Mouse (Mus musculus) embryonic facial prominence, embryonic 11.5 days (tissue): ENCODE results near the gene 5730522E02Rik. TPM values are rescaled to one million over a fixed set of nuclear protein-coding genes. Genes with fewer than 3 reads are reported as not detected.

Source experiments
- ATAC-seq: fragments of 200-750 bp; cut with Nextera tagmentation; replicated peaks from 2 replicates; pipeline ENCODE4 v1.8.0; 2017; ENCODE audit warnings: low read depth; ENCODE audit not compliant: insufficient number of reproducible peaks, low FRiP score, low TSS enrichment
- DNase-seq: peaks from one replicate; pipeline ENCODE4 v3.0.0-alpha.2; 2015; ENCODE audit warnings: low spot score
- H3K27ac ChIP-seq: fragments of 300-500 bp; sonication (generic); replicated peaks from 2 replicates; pipeline ENCODE4 v1.5.1; 2014; ENCODE audit warnings: mild to moderate bottlenecking, low read depth, low read length, control low read depth
- H3K27me3 ChIP-seq: fragments of 300-500 bp; sonication (generic); 2 replicates; pipeline ENCODE4 v1.6.1; 2014; ENCODE audit warnings: mild to moderate bottlenecking, low read length, moderate library complexity, mixed read lengths; ENCODE audit not compliant: control insufficient read depth, insufficient read depth
- H3K36me3 ChIP-seq: fragments of 300-500 bp; sonication (generic); replicated peaks from 2 replicates; pipeline ENCODE4 v1.6.1; 2014; ENCODE audit warnings: low read depth, mild to moderate bottlenecking, low read length, moderate library complexity, mixed read lengths; ENCODE audit not compliant: control insufficient read depth, insufficient read depth
- H3K4me1 ChIP-seq: fragments of 300-500 bp; sonication (generic); 2 replicates; pipeline ENCODE4 v1.6.1; 2014; ENCODE audit warnings: low read length, mixed read lengths; ENCODE audit not compliant: control insufficient read depth, insufficient read depth
- H3K4me2 ChIP-seq: fragments of 300-500 bp; sonication (generic); 2 replicates; pipeline ENCODE4 v1.6.1; 2014; ENCODE audit warnings: low read depth, mild to moderate bottlenecking, control low read depth, low read length, moderate library complexity
- H3K4me3 ChIP-seq: fragments of 300-500 bp; sonication (generic); 2 replicates; pipeline ENCODE4 v1.5.1; 2014; ENCODE audit warnings: low read depth, low read length, control low read depth
- H3K9ac ChIP-seq: fragments of 300-500 bp; sonication (generic); replicated peaks from 2 replicates; pipeline ENCODE4 v1.6.1; 2014; ENCODE audit warnings: mild to moderate bottlenecking, control low read depth, low read length
- H3K9me3 ChIP-seq: fragments of 300-500 bp; sonication (generic); replicated peaks from 2 replicates; pipeline ENCODE4 v1.6.1; 2016; ENCODE audit warnings: mild to moderate bottlenecking, low read length, inconsistent platforms, mixed read lengths; ENCODE audit not compliant: control insufficient read depth
- WGBS: fragments of 180-500 bp; shearing (Covaris S2); extraction: QIAGEN DNeasy Blood & Tissue Kit; methylation state at CpG from one replicate; pipeline ENCODE4 v1.1.7; 2014; 5-methylcytosine and 5-hydroxymethylcytosine counted together
- polyA plus RNA-seq: library from polyadenylated mRNA; unstranded; fragments of >200 nt; fragmentation: Nextera tagmentation; extraction: Ambion mirVana; gene quantifications from 2 replicates; pipeline ENCODE4 v1.2.1, GENCODE M21; 2014

The 5730522E02Rik gene
- polyA plus RNA-seq, 1 experiment from 2014 or later = 8.7 TPM

GRCm38 (mm10) chr11:26072101-26072500, 138.5 kb downstream of the 5730522E02Rik start:
- Histone ChIP-seq H3K36me3 (no peaks in the 10 kb centered on the region), H3K4me1 (no peaks in the 10 kb centered on the region), H3K27me3 (no peaks in the 10 kb centered on the region), H3K9me3 (no peaks in the 10 kb centered on the region), H3K27ac (no peak overlapping the region), H3K9ac (no peak overlapping the region), H3K4me3 (no peak overlapping the region), H3K4me2 (no peak overlapping the region)
- ATAC-seq (0 out of 2 replicates have a peak, but pooled peaks have one; percentile 29), DNase-seq (no peak)
- 48% methylated on average over 4 of the region's 4 CpGs for WGBS

DNA sequence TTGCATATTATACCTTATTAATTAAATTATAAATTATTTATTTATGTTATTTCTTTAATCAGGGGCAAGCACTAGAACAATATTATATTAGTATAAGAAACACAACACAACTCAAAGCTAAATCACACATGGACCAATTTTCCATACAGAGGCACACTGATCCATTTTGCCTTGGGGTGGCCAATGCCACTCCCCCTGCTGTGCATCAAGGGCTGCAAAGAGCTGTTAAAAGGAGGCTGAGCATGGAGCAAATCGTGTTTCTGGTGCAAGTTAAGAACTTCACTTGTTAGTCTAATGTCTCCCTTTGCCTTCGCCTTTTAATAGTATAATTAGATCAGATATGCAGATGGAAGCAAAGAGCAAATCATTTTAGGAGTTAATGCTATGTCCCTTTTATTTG, 147.3 kb downstream of the 5730522E02Rik start:
- no peak overlapping the region for H3K4me2 ChIP-seq
- ATAC-seq = no peak

GRCm38 (mm10) chr11:26061471-26062137, 149.0 kb downstream of the 5730522E02Rik start:
- no peaks in the 10 kb centered on the region for H3K4me1 ChIP-seq
- H3K27me3 ChIP-seq = no peaks in the 10 kb centered on the region
- H3K27ac ChIP-seq = no peak overlapping the region
- 82% methylated on average over 8 of the region's 8 CpGs for WGBS
- no peak overlapping the region for H3K9ac ChIP-seq
- ATAC-seq = no peak
- H3K4me3 ChIP-seq = no peak overlapping the region
- H3K9me3 ChIP-seq = no peaks in the 10 kb centered on the region
- DNase-seq = no peak
- H3K4me2 ChIP-seq = no peak overlapping the region
- no peaks in the 10 kb centered on the region for H3K36me3 ChIP-seq

More for the DNA sequence above, 147.3 kb downstream of the 5730522E02Rik start:
- Histone ChIP-seq H3K27me3 (no peaks in the 10 kb centered on the region), H3K36me3 (no peaks in the 10 kb centered on the region), H3K27ac (no peak overlapping the region), H3K4me1 (no peaks in the 10 kb centered on the region), H3K4me3 (no peak overlapping the region), H3K9ac (no peak overlapping the region), H3K9me3 (no peaks in the 10 kb centered on the region)
- no peak for DNase-seq
- 40% methylated on average over 2 of the region's 2 CpGs for WGBS

GRCm38 (mm10) chr11:26013527-26013926, 197.0 kb downstream of the 5730522E02Rik start:
- Histone ChIP-seq H3K36me3 (no peaks in the 10 kb centered on the region), H3K27ac (no peak overlapping the region), H3K9me3 (no peaks in the 10 kb centered on the region), H3K4me1 (no peaks in the 10 kb centered on the region), H3K27me3 (no peaks in the 10 kb centered on the region), H3K4me3 (no peak overlapping the region), H3K4me2 (no peak overlapping the region), H3K9ac (no peak overlapping the region)
- WGBS = 73% methylated on average over 2 of the region's 2 CpGs
- no peak for DNase-seq
- no peak for ATAC-seq

DNA sequence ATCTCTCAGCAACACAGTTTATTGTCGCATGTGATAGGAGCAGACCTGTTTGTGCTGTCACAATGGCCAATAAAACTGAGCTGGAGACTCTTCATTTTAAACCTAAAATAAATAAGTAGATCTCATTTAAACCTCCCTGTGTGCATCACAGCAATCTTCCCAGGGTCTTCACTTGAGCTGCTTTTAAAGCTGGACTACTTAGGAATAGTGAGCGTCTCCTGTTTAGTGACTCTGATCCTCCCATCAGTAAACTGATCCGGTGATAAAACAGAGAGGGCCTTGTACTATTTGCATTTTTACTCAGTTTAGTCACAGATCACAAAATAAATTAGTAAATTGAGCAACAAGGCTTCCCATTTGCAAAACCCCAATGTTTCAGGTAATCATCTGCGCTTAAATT, 206.5 kb downstream of the 5730522E02Rik start:
- no peak for DNase-seq
- no peak overlapping the region for H3K4me2 ChIP-seq
- H3K9ac ChIP-seq = no peak overlapping the region
- no peaks in the 10 kb centered on the region for H3K36me3 ChIP-seq
- H3K27ac ChIP-seq = no peak overlapping the region
- WGBS = 79% methylated on average over 4 of the region's 4 CpGs
- no peaks in the 10 kb centered on the region for H3K27me3 ChIP-seq
- H3K4me3 ChIP-seq = no peak overlapping the region
- ATAC-seq = no peak
- no peaks in the 10 kb centered on the region for H3K9me3 ChIP-seq
- no peaks in the 10 kb centered on the region for H3K4me1 ChIP-seq

GRCm38 (mm10) chr11:25999738-26000137, 210.8 kb downstream of the 5730522E02Rik start:
- H3K4me1 ChIP-seq = no peaks in the 10 kb centered on the region
- H3K4me2 ChIP-seq = no peak overlapping the region
- no peak overlapping the region for H3K9ac ChIP-seq
- WGBS = 75% methylated on average over 5 of the region's 5 CpGs
- no peak for ATAC-seq
- H3K4me3 ChIP-seq = no peak overlapping the region
- no peaks in the 10 kb centered on the region for H3K27me3 ChIP-seq
- DNase-seq = no peak
- no peaks in the 10 kb centered on the region for H3K36me3 ChIP-seq
- H3K27ac ChIP-seq = no peak overlapping the region
- H3K9me3 ChIP-seq = no peaks in the 10 kb centered on the region

GRCm38 (mm10) chr11:25997469-25997868, 213.1 kb downstream of the 5730522E02Rik start:
- no peak for ATAC-seq
- no peak overlapping the region for H3K4me2 ChIP-seq

DNA sequence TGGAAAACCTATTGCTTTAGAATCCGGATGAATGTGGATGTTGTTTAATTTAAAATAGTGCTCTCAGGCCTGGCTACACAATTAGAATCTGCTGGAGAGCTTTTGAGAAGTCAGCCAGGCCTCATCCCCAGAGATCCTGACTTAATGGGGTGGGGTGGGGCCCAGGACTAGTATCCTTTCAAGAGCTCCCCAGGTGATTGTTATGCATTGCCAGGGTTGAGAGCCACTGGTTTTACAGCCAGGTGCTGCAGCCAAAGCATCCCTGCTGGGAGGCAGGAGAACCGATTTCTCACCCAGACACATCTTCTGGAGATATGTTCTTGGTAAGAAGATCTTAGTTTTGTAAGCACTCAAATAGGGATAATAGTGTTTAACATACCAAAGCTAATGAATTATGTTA, 216.4 kb downstream of the 5730522E02Rik start:
- H3K9me3 ChIP-seq = no peaks in the 10 kb centered on the region
- ATAC-seq = no peak
- H3K4me1 ChIP-seq = no peaks in the 10 kb centered on the region
- H3K36me3 ChIP-seq = no peaks in the 10 kb centered on the region
- no peak overlapping the region for H3K27ac ChIP-seq
- no peak for DNase-seq
- H3K9ac ChIP-seq = no peak overlapping the region
- no peak overlapping the region for H3K4me2 ChIP-seq
- no peak overlapping the region for H3K4me3 ChIP-seq
- WGBS = 23% methylated on average over 2 of the region's 2 CpGs
- H3K27me3 ChIP-seq = no peaks in the 10 kb centered on the region

More at GRCm38 (mm10) chr11:25997469-25997868, 213.1 kb downstream of the 5730522E02Rik start:
- no peak for DNase-seq
- no peak overlapping the region for H3K27ac ChIP-seq
- H3K36me3 ChIP-seq = no peaks in the 10 kb centered on the region
- H3K27me3 ChIP-seq = no peaks in the 10 kb centered on the region
- H3K4me3 ChIP-seq = no peak overlapping the region
- WGBS = 76% methylated on average over 4 of the region's 4 CpGs
- no peaks in the 10 kb centered on the region for H3K9me3 ChIP-seq
- no peaks in the 10 kb centered on the region for H3K4me1 ChIP-seq
- no peak overlapping the region for H3K9ac ChIP-seq
